Mouse (Mus musculus): Measurements from ENCODE around the gene Olfr1095. TPM values are rescaled to one million over a fixed set of nuclear protein-coding genes. Genes with fewer than 3 reads are reported as not detected.

Gene Olfr1095
- not detected in 2 replicates for polyA plus RNA-seq (2012; ENCODE audit: insufficient read depth, insufficient read length, low replicate concordance, missing spikeins)

- TF ChIP-seq CTCF (IDR thresholded peaks at IDR 0.05; ENCODE audit: insufficient read depth, low read depth, low read length): no peak
- no peak for TF ChIP-seq POLR2A (IDR thresholded peaks at IDR 0.05; ENCODE audit: insufficient read depth, low read depth, low read length)
- 91% methylated on average over 3 of the region's 3 CpGs for WGBS
These were observed at the start of gene Olfr1095 for GRCm38 (mm10) chr2:86851596-86851995. Gene Olfr1095, minus strand, starts transcription at chr2:86851696.

GRCm38 (mm10) chr2:86892116-86892515 is 40.6 kb upstream of the Olfr1095 start, which contains the start of gene Olfr1097:
Gene Olfr1097, minus strand, starts transcription at chr2:86892216.
- TF ChIP-seq POLR2A (IDR thresholded peaks at IDR 0.05; ENCODE audit: insufficient read depth, low read depth, low read length): no peak
- no peak for TF ChIP-seq CTCF (IDR thresholded peaks at IDR 0.05; ENCODE audit: insufficient read depth, low read depth, low read length)
- 93% methylated on average over 1 of the region's 1 CpGs for WGBS
- Histone ChIP-seq H3K4me3 (ENCODE audit: insufficient read depth, low read depth, low read length) (no peak within 1 kb of the TSS), H3K27ac (ENCODE audit: insufficient read depth, low read depth, low read length) (no peak within 1 kb of the TSS), H3K4me1 (ENCODE audit: control insufficient read depth, insufficient read depth, low read length) (no peaks in the 10 kb centered on the region)

More at GRCm38 (mm10) chr2:86851596-86851995, at the start of gene Olfr1095:
- H3K27ac ChIP-seq (ENCODE audit: insufficient read depth, low read depth, low read length): no peak within 1 kb of the TSS
- no peak within 1 kb of the TSS for H3K4me3 ChIP-seq (ENCODE audit: insufficient read depth, low read depth, low read length)
- H3K4me1 ChIP-seq (ENCODE audit: control insufficient read depth, insufficient read depth, low read length): no peaks in the 10 kb centered on the region

GRCm38 (mm10) chr2:86874702-86875101 is 23.2 kb upstream of the Olfr1095 start, which contains the start of gene Gm13723:
Gene Gm13723, minus strand, starts transcription at chr2:86874802.
- no peaks in the 10 kb centered on the region for H3K4me1 ChIP-seq (ENCODE audit: control insufficient read depth, insufficient read depth, low read length)
- H3K27ac ChIP-seq (ENCODE audit: insufficient read depth, low read depth, low read length): no peak within 1 kb of the TSS
- 58% methylated on average over 1 of the region's 1 CpGs for WGBS
- no peak within 1 kb of the TSS for H3K4me3 ChIP-seq (ENCODE audit: insufficient read depth, low read depth, low read length)
- TF ChIP-seq POLR2A (IDR thresholded peaks at IDR 0.05; ENCODE audit: insufficient read depth, low read depth, low read length): no peak
- TF ChIP-seq CTCF (IDR thresholded peaks at IDR 0.05; ENCODE audit: insufficient read depth, low read depth, low read length): no peak

- no peaks in the 10 kb centered on the region for H3K4me1 ChIP-seq (ENCODE audit: control insufficient read depth, insufficient read depth, low read length)
- no peak within 1 kb of the TSS for H3K4me3 ChIP-seq (ENCODE audit: insufficient read depth, low read depth, low read length)
- no peak within 1 kb of the TSS for H3K27ac ChIP-seq (ENCODE audit: insufficient read depth, low read depth, low read length)
- no peak for TF ChIP-seq POLR2A (IDR thresholded peaks at IDR 0.05; ENCODE audit: insufficient read depth, low read depth, low read length)
- no peak for TF ChIP-seq CTCF (IDR thresholded peaks at IDR 0.05; ENCODE audit: insufficient read depth, low read depth, low read length)
These were observed 27.1 kb downstream of the Olfr1095 start, which contains the start of gene Olfr1094 for GRCm38 (mm10) chr2:86824363-86824762. Gene Olfr1094, plus strand, starts transcription at chr2:86824663.

GRCm38 (mm10) chr2:86809918-86810317 is 41.6 kb downstream of the Olfr1095 start, which contains the start of gene Olfr141:
Gene Olfr141, minus strand, starts transcription at chr2:86810018.
- Histone ChIP-seq H3K4me1 (ENCODE audit: control insufficient read depth, insufficient read depth, low read length) (no peaks in the 10 kb centered on the region), H3K4me3 (ENCODE audit: insufficient read depth, low read depth, low read length) (no peak within 1 kb of the TSS), H3K27ac (ENCODE audit: insufficient read depth, low read depth, low read length) (no peak within 1 kb of the TSS)
- TF ChIP-seq POLR2A (IDR thresholded peaks at IDR 0.05; ENCODE audit: insufficient read depth, low read depth, low read length) (no peak), CTCF (IDR thresholded peaks at IDR 0.05; ENCODE audit: insufficient read depth, low read depth, low read length) (no peak)

Other genes with a start within 250 kb of the Olfr1095 start
- not detected in 2 replicates for gene Olfr1084, start 212.0 kb downstream of the Olfr1095 start, polyA plus RNA-seq (2012; ENCODE audit: insufficient read depth, insufficient read length, low replicate concordance, missing spikeins)
- not detected in 2 replicates for gene Olfr1085, start 189.7 kb downstream of the Olfr1095 start, polyA plus RNA-seq (2012; ENCODE audit: insufficient read depth, insufficient read length, low replicate concordance, missing spikeins)
- gene Olfr1086, start 171.6 kb downstream of the Olfr1095 start, polyA plus RNA-seq (2012; ENCODE audit: insufficient read depth, insufficient read length, low replicate concordance, missing spikeins): not detected in 2 replicates
- gene Olfr1087, start 153.3 kb downstream of the Olfr1095 start, polyA plus RNA-seq (2012; ENCODE audit: insufficient read depth, insufficient read length, low replicate concordance, missing spikeins): not detected in 2 replicates
- gene Olfr1089, start 118.0 kb downstream of the Olfr1095 start, polyA plus RNA-seq (2012; ENCODE audit: insufficient read depth, insufficient read length, low replicate concordance, missing spikeins): not detected in 2 replicates
- gene Olfr1090, start 92.7 kb downstream of the Olfr1095 start, polyA plus RNA-seq (2012; ENCODE audit: insufficient read depth, insufficient read length, low replicate concordance, missing spikeins): not detected in 2 replicates
- gene Olfr1093, start 69.2 kb downstream of the Olfr1095 start, polyA plus RNA-seq (2012; ENCODE audit: insufficient read depth, insufficient read length, low replicate concordance, missing spikeins): not detected in 2 replicates
- not detected in 2 replicates for gene Olfr141, start 41.7 kb downstream of the Olfr1095 start, polyA plus RNA-seq (2012; ENCODE audit: insufficient read depth, insufficient read length, low replicate concordance, missing spikeins)
- gene Olfr1094, start 27.0 kb downstream of the Olfr1095 start, polyA plus RNA-seq (2012; ENCODE audit: insufficient read depth, insufficient read length, low replicate concordance, missing spikeins): not detected in 2 replicates
- not detected in 2 replicates for gene Gm13723, start 23.1 kb upstream of the Olfr1095 start, polyA plus RNA-seq (2012; ENCODE audit: insufficient read depth, insufficient read length, low replicate concordance, missing spikeins)
- gene Olfr1097, start 40.5 kb upstream of the Olfr1095 start, polyA plus RNA-seq (2012; ENCODE audit: insufficient read depth, insufficient read length, low replicate concordance, missing spikeins): not detected in 2 replicates
- not detected in 2 replicates for gene Olfr1098, start 72.8 kb upstream of the Olfr1095 start, polyA plus RNA-seq (2012; ENCODE audit: insufficient read depth, insufficient read length, low replicate concordance, missing spikeins)
- not detected in 2 replicates for gene Olfr1099, start 109.0 kb upstream of the Olfr1095 start, polyA plus RNA-seq (2012; ENCODE audit: insufficient read depth, insufficient read length, low replicate concordance, missing spikeins)
- gene Olfr1100, start 128.3 kb upstream of the Olfr1095 start, polyA plus RNA-seq (2012; ENCODE audit: insufficient read depth, insufficient read length, low replicate concordance, missing spikeins): not detected in 2 replicates
- gene Olfr1101, start 139.5 kb upstream of the Olfr1095 start, polyA plus RNA-seq (2012; ENCODE audit: insufficient read depth, insufficient read length, low replicate concordance, missing spikeins): not detected in 2 replicates
- not detected in 2 replicates for gene Olfr1102, start 146.7 kb upstream of the Olfr1095 start, polyA plus RNA-seq (2012; ENCODE audit: insufficient read depth, insufficient read length, low replicate concordance, missing spikeins)
- not detected in 2 replicates for gene Olfr1104, start 175.4 kb upstream of the Olfr1095 start, polyA plus RNA-seq (2012; ENCODE audit: insufficient read depth, insufficient read length, low replicate concordance, missing spikeins)
- gene Olfr1105, start 184.8 kb upstream of the Olfr1095 start, polyA plus RNA-seq (2012; ENCODE audit: insufficient read depth, insufficient read length, low replicate concordance, missing spikeins): not detected in 2 replicates
- not detected in 2 replicates for gene Olfr1106, start 200.6 kb upstream of the Olfr1095 start, polyA plus RNA-seq (2012; ENCODE audit: insufficient read depth, insufficient read length, low replicate concordance, missing spikeins)
- not detected in 2 replicates for gene Olfr1107, start 224.1 kb upstream of the Olfr1095 start, polyA plus RNA-seq (2012; ENCODE audit: insufficient read depth, insufficient read length, low replicate concordance, missing spikeins)
- not detected in 2 replicates for gene Olfr1109, start 244.3 kb upstream of the Olfr1095 start, polyA plus RNA-seq (2012; ENCODE audit: insufficient read depth, insufficient read length, low replicate concordance, missing spikeins)